Mouse (Mus musculus): ENCODE measurements around the gene 4933427I04Rik. TPM values are rescaled to one million over a fixed set of nuclear protein-coding genes. Genes with fewer than 3 reads are reported as not detected.

Gene 4933427I04Rik
- not detected in 2 replicates for polyA plus RNA-seq (2012; ENCODE audit: insufficient read depth, low replicate concordance)

DNA sequence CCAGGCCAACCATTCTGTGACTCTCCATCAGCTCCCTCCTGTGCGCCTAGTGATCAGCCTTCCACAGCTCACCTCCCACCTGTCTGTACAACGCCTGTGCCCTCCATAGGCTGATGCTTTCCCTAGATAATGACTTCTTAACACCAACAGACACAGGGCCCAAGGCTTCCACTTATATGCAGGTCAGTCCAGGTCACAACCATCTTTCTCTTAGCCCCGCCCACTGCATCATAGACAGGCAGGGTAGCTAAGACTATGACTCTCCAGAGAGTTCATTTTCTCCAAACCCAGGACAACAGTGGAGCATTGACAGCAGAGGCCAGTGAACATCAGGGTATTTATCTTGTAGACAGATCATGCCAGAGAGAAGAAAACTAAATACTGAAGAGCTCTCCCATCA is at the start of gene 4933427I04Rik:
4933427I04Rik (plus strand) TSS at position 301 of the 400 bp plus-strand sequence.
- no peaks in the 10 kb centered on the region for H3K4me1 ChIP-seq
- no peak within 1 kb of the TSS for H3K4me3 ChIP-seq (replicated peaks)
- 0 out of 2 replicates have a peak, but pooled peaks cover 5% of the 10 kb centered on the region for H3K9me3 ChIP-seq
- no peaks in the 10 kb centered on the region for H3K36me3 ChIP-seq (replicated peaks; ENCODE audit: low read length)
- no peak for TF ChIP-seq FLI1 (IDR thresholded peaks at IDR 0.05; ENCODE audit: low read length)
- H3K27me3 ChIP-seq (replicated peaks), result no peaks in the 10 kb centered on the region

DNA sequence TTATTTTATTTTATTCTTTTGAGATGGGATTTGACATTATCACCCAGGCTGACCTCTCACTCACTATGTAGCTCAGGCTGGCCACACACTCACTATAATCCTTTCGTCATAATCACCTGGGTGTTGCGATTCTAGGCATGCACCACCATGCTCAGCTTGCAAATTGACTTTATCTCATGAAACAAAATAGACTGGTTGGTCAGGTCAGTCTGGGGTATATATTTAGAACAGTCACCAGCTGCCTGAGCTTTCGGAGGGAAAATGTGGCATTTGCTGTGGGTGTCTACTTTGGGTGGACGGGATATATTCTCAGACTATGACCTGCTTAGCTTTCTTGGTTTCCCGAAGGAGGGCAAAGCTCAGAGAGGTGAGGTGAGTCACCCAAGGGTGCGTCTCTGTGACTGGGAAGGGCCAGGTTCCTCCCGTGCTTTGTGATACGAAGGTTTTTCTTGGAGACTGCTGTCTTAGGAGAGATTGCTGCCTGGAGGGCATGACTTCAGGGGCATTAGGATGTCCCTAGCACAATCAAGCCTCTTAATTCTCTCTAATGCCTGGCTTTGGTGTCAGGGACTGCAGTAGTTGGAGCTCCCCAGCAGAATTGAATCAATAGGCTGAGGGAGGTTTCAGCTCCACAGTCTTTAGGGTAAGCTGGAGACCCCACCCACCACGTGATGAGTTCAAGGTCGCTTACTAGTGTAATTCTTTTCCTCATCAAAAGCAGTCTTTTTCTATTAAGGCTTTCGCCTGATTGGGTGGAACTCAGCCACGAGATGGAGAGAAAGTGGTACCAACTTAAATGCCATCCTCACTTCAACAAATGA is 48.8 kb upstream of the 4933427I04Rik start:
- no peak overlapping the region for H3K4me3 ChIP-seq (replicated peaks)
- no peaks in the 10 kb centered on the region for H3K27me3 ChIP-seq (replicated peaks)
- no peaks in the 10 kb centered on the region for H3K36me3 ChIP-seq (replicated peaks; ENCODE audit: low read length)
- H3K9me3 ChIP-seq, result peaks cover 13% of the 10 kb centered on the region
- TF ChIP-seq GATA1 (IDR thresholded peaks at IDR 0.05; ENCODE audit: borderline replicate concordance, low read length) (no peak), FLI1 (IDR thresholded peaks at IDR 0.05; ENCODE audit: low read length) (no peak)
- H3K4me1 ChIP-seq, result no peaks in the 10 kb centered on the region

DNA sequence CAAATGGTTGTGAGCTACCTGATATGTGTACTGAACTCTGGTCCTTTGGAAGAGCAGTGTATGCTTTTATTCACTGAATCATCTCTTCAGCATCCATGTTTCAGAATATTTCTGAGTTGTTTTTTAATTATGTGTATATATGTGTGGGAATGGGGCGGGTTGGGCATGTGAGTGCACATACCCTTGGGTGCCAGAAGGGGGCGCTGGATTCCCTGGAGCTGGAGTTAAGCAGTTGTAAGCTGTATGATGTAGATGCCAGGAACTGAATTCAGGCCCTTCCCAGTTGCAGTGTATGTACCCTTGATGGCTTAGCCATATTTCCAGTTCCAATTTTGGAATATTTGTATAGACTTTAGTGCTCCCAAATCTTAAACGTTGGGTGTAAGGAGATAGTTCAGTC is 47.0 kb upstream of the 4933427I04Rik start:
- no peaks in the 10 kb centered on the region for H3K36me3 ChIP-seq (replicated peaks; ENCODE audit: low read length)
- no peak overlapping the region for H3K4me3 ChIP-seq (replicated peaks)
- peaks cover 13% of the 10 kb centered on the region; the same call in 1 of the 2 replicates for H3K9me3 ChIP-seq
- H3K27me3 ChIP-seq (replicated peaks), result no peaks in the 10 kb centered on the region
- no peak for TF ChIP-seq FLI1 (IDR thresholded peaks at IDR 0.05; ENCODE audit: low read length)
- TF ChIP-seq GATA1 (IDR thresholded peaks at IDR 0.05; ENCODE audit: borderline replicate concordance, low read length), result no peak
- H3K4me1 ChIP-seq, result no peaks in the 10 kb centered on the region

DNA sequence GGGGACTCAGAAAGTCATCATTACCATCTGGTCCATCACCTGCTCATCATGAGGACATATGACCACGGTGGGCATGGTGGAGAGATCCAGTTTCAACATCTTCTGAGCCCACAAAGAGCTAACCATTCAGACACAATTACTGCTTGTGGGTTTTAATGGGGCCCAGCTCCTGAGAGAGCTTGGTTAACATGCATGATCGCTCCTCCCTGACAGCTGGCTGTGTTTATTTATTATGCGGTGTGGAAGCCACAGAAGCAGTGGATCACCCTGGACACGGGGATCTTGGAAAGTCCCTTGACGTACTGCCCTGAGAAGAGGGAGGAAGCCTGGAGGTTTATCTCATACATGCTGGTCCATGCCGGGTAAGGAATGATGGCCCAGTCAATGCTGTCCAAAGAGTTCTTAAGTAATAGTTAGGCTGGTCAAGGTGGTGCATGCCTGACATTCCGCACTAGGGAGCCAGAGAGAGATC is 45.4 kb upstream of the 4933427I04Rik start:
- H3K9me3 ChIP-seq, result peaks cover 15% of the 10 kb centered on the region; the same call in 1 of the 2 replicates
- no peaks in the 10 kb centered on the region for H3K36me3 ChIP-seq (replicated peaks; ENCODE audit: low read length)
- H3K4me1 ChIP-seq, result no peaks in the 10 kb centered on the region
- TF ChIP-seq GATA1 (IDR thresholded peaks at IDR 0.05; ENCODE audit: borderline replicate concordance, low read length) (no peak), FLI1 (IDR thresholded peaks at IDR 0.05; ENCODE audit: low read length) (no peak)
- H3K4me3 ChIP-seq (replicated peaks), result no peak overlapping the region
- no peaks in the 10 kb centered on the region for H3K27me3 ChIP-seq (replicated peaks)

DNA sequence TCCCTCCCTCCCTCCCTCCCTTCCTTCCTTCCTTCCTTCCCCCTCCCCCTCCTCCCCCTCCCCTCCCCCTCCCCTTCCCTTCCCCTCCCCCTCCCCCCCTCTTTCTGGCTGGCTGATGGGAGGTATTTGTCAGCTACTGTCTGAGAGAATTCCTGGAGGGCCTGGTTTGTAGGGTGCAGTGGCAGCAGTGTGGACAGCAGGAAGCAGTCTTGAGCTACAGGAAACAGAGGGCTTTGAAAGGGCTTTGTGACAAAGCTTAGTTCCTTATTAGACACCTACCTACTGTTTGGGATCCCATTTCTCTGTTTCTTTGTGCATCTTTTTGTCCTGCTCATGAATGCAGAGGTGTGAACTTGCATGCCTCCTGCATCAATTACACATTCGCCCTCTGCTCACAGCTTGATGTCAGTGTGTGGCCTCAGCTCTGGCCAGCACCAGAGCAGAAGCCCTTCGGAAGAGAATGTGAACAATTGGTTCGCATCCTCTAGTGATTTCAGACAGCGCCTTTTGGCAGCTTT is 40.3 kb upstream of the 4933427I04Rik start:
- Histone ChIP-seq H3K9me3 (peaks cover 15% of the 10 kb centered on the region; the same call in 1 of the 2 replicates), H3K27me3 (replicated peaks) (no peaks in the 10 kb centered on the region), H3K4me3 (replicated peaks) (no peak overlapping the region), H3K4me1 (no peaks in the 10 kb centered on the region), H3K36me3 (replicated peaks; ENCODE audit: low read length) (no peaks in the 10 kb centered on the region)
- TF ChIP-seq GATA1 (IDR thresholded peaks at IDR 0.05; ENCODE audit: borderline replicate concordance, low read length), result no peak
- TF ChIP-seq FLI1 (IDR thresholded peaks at IDR 0.05; ENCODE audit: low read length), result no peak

DNA sequence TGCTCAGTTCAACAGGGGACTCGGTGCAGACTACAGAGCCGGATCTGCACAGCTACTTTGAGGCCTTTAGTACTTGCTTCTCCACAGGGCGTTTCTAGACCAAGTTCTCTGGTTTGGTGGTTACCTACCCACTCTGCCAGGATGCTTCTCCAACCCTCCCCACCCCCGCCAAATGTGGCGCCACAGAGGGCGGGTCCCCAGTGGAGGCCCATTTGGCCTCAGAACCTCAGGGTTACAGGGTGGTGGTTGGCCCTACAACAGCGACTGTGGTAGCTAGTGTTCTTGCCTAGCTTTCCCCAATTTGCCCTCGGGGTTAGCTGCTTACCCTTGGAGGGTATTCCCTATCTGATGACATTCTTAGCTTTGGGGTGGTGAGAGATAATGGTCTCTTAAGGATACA is 17.4 kb upstream of the 4933427I04Rik start:
- H3K9me3 ChIP-seq, result peaks cover 7% of the 10 kb centered on the region
- no peaks in the 10 kb centered on the region for H3K36me3 ChIP-seq (replicated peaks; ENCODE audit: low read length)
- no peaks in the 10 kb centered on the region for H3K27me3 ChIP-seq (replicated peaks)
- no peak for TF ChIP-seq GATA1 (IDR thresholded peaks at IDR 0.05; ENCODE audit: borderline replicate concordance, low read length)
- TF ChIP-seq FLI1 (IDR thresholded peaks at IDR 0.05; ENCODE audit: low read length), result no peak
- H3K4me1 ChIP-seq, result no peaks in the 10 kb centered on the region
- H3K4me3 ChIP-seq (replicated peaks), result no peak overlapping the region

DNA sequence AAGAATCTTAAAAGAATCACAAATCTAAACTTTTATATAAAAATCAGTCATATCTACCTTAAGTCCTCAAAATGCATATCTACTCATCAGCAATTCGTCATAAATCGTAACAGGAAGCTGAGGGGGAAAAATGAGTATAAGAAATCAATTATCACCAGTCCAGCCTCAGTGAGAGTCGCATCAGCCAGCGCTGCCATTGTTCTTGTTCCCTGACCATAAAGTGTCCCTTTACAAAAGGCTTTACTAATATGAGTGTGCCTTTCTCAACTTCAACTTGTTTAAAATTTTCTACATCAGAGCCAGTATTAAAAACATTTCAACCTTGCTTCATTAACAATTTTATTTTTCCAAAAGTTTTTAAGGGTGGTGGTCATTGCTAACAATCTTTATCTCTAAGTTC is 2.6 kb upstream of the 4933427I04Rik start:
- Histone ChIP-seq H3K36me3 (replicated peaks; ENCODE audit: low read length) (no peaks in the 10 kb centered on the region), H3K27me3 (replicated peaks) (no peaks in the 10 kb centered on the region), H3K4me3 (replicated peaks) (no peak overlapping the region), H3K4me1 (no peaks in the 10 kb centered on the region), H3K9me3 (peaks cover 8% of the 10 kb centered on the region)
- TF ChIP-seq GATA1 (IDR thresholded peaks at IDR 0.05; ENCODE audit: borderline replicate concordance, low read length) (no peak), FLI1 (IDR thresholded peaks at IDR 0.05; ENCODE audit: low read length) (no peak)

DNA sequence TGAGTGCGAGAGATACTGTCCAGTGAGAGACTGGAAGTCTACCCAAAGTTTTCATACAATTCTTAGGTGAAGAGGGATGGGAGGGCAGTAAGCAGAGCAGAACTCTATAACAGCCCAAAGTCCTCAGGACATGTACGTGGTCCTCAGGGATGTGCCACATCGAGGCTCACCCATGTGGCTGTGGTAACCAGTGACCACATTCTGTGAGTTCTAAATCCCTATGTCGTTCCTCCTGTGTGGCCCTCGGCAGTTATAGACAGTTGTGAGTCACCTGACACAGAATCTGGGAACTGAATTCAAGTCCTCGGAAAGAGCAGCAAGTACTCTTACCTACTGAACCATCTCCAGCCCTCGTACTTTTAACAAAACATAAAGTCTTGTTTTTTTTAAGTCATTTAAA is 1.4 kb upstream of the 4933427I04Rik start:
- TF ChIP-seq FLI1 (IDR thresholded peaks at IDR 0.05; ENCODE audit: low read length) (no peak), GATA1 (IDR thresholded peaks at IDR 0.05; ENCODE audit: borderline replicate concordance, low read length) (no peak)
- H3K4me3 ChIP-seq (replicated peaks), result no peak overlapping the region
- no peaks in the 10 kb centered on the region for H3K27me3 ChIP-seq (replicated peaks)
- H3K36me3 ChIP-seq (replicated peaks; ENCODE audit: low read length), result no peaks in the 10 kb centered on the region
- H3K9me3 ChIP-seq, result peaks cover 8% of the 10 kb centered on the region; the same call in 1 of the 2 replicates
- H3K4me1 ChIP-seq, result no peaks in the 10 kb centered on the region

DNA sequence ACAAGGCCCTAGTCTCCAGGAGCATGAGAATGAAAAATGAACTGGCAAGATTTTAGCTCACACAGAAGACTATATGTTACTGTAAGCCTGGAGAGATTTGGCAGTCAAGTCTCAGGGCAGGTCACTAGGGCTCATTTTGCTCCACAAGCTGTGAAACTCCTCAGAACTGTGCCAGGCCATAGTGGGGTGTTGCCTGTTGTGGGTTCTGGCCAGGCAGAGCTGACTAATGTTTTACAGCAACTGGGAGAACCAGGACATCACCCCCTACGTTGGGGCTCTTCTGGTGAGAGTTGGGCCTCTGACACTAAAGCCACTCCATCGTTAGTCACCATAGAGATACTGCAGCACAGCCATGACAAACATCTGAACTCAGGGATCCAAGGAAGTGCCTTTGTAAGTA is 324 bp downstream of the 4933427I04Rik start:
- H3K4me1 ChIP-seq, result no peaks in the 10 kb centered on the region
- H3K4me3 ChIP-seq (replicated peaks), result no peak overlapping the region
- no peaks in the 10 kb centered on the region for H3K27me3 ChIP-seq (replicated peaks)
- H3K36me3 ChIP-seq (replicated peaks; ENCODE audit: low read length), result no peaks in the 10 kb centered on the region
- 0 out of 2 replicates have a peak, but pooled peaks cover 5% of the 10 kb centered on the region for H3K9me3 ChIP-seq
- TF ChIP-seq GATA1 (IDR thresholded peaks at IDR 0.05; ENCODE audit: borderline replicate concordance, low read length), result no peak
- no peak for TF ChIP-seq FLI1 (IDR thresholded peaks at IDR 0.05; ENCODE audit: low read length)

DNA sequence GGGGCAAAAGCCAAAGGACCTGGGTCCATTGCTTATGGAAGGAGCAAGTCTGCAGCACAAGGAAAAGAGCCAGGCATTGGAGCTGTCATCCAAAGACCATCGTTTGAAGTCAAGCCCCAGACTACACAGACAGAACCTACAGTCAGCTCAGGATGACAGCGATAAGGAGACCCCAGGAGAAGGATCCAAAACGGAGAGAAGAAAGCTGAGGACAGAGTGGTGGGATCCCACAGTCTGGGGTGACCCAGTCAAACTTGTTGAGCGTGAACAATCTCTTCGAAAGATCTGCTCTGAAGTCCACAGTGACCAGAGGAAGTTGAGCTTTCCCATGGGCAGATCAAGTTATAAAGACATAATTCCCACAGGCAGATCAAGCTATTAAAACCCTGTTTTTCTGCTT is 1.1 kb downstream of the 4933427I04Rik start:
- no peak for TF ChIP-seq FLI1 (IDR thresholded peaks at IDR 0.05; ENCODE audit: low read length)
- TF ChIP-seq GATA1 (IDR thresholded peaks at IDR 0.05; ENCODE audit: borderline replicate concordance, low read length), result no peak
- no peak overlapping the region for H3K4me3 ChIP-seq (replicated peaks)
- no peaks in the 10 kb centered on the region for H3K27me3 ChIP-seq (replicated peaks)
- H3K36me3 ChIP-seq (replicated peaks; ENCODE audit: low read length), result no peaks in the 10 kb centered on the region
- H3K4me1 ChIP-seq, result no peaks in the 10 kb centered on the region
- H3K9me3 ChIP-seq, result 0 out of 2 replicates have a peak, but pooled peaks cover 5% of the 10 kb centered on the region

Measured in megakaryocyte, embryonic 14.5 days (primary cell).